Comparison of ENCODE assay signal across 37 mouse cellular contexts in genomic region chr17:26836377-26836776, GRCm38 (mm10). TPM values are rescaled to one million over a fixed set of nuclear protein-coding genes. Genes with fewer than 3 reads are reported as not detected.
DNase-seq lines count a peak whose midpoint lies in the region; ATAC-seq and TF ChIP-seq lines count a peak whose summit lies in the region.
"Had no signal": no experiment of that assay in that cellular context is flagged by ENCODE, and none has a peak within 500 bp of the region (broad histone marks: within the 10 kb centered on the region; RNA-seq: fewer than 3 reads in every experiment).

No protein-coding gene starts in this region.

- no peak overlapping the region for H3K4me2 ChIP-seq in forebrain, embryonic 16.5 days (ENCODE audit: low read length)
- peak overlapping the region; percentile 82 for H3K4me2 ChIP-seq in heart, embryonic 12.5 days
- H3K4me2 ChIP-seq in hindbrain, postnatal 0 days (ENCODE audit: low read depth, low read length): no peak overlapping the region
- H3K4me2 ChIP-seq: embryonic facial prominence, embryonic 13.5 days; forebrain, embryonic 12.5 days; hindbrain, embryonic 15.5 days; midbrain, embryonic 15.5 days; neural tube, embryonic 15.5 days had no signal

- no peak for TF ChIP-seq CTCF in hindbrain, postnatal 0 days (IDR thresholded peaks at IDR 0.05; ENCODE audit: low read depth)

- no peak overlapping the region for H3K27ac ChIP-seq in forebrain, embryonic 10.5 days
- no peak overlapping the region for H3K27ac ChIP-seq in forebrain, embryonic 16.5 days (ENCODE audit: low read length)
- H3K27ac ChIP-seq in heart, embryonic 12.5 days (ENCODE audit: poor library complexity, severe bottlenecking): peak overlapping the region; percentile 97
- H3K27ac ChIP-seq in hindbrain, embryonic 10.5 days: no peak overlapping the region
- no peak overlapping the region for H3K27ac ChIP-seq in hindbrain, postnatal 0 days
- H3K27ac ChIP-seq: embryonic facial prominence, embryonic 13.5 days; forebrain, embryonic 12.5 days; hindbrain, embryonic 15.5 days; kidney, postnatal 0 days; liver, embryonic 14.5 days; macrophage; midbrain, embryonic 15.5 days; neural tube, embryonic 15.5 days had no signal

- no peaks in the 10 kb centered on the region for H3K9me3 ChIP-seq in forebrain, embryonic 10.5 days
- no peaks in the 10 kb centered on the region for H3K9me3 ChIP-seq in forebrain, embryonic 16.5 days (ENCODE audit: control insufficient read depth, low read length)
- no peaks in the 10 kb centered on the region; the same call in 1 of the 2 replicates for H3K9me3 ChIP-seq in heart, embryonic 12.5 days (replicated peaks)
- no peaks in the 10 kb centered on the region for H3K9me3 ChIP-seq in hindbrain, embryonic 10.5 days
- H3K9me3 ChIP-seq in hindbrain, postnatal 0 days (ENCODE audit: low read length): no peaks in the 10 kb centered on the region
- H3K9me3 ChIP-seq: embryonic facial prominence, embryonic 13.5 days; forebrain, embryonic 12.5 days; hindbrain, embryonic 15.5 days; midbrain, embryonic 15.5 days; neural tube, embryonic 15.5 days had no signal

- H3K9ac ChIP-seq in forebrain, embryonic 16.5 days (replicated peaks; ENCODE audit: low read depth, low read length): no peak overlapping the region
- peak overlapping the region; percentile 95 for H3K9ac ChIP-seq in heart, embryonic 12.5 days
- no peak overlapping the region for H3K9ac ChIP-seq in hindbrain, postnatal 0 days (replicated peaks; ENCODE audit: low read length)
- H3K9ac ChIP-seq: embryonic facial prominence, embryonic 13.5 days; forebrain, embryonic 12.5 days; hindbrain, embryonic 15.5 days; liver, embryonic 14.5 days; midbrain, embryonic 15.5 days; neural tube, embryonic 15.5 days had no signal

- H3K4me1 ChIP-seq in forebrain, embryonic 10.5 days: peaks cover 21% of the 10 kb centered on the region
- peaks cover 7% of the 10 kb centered on the region for H3K4me1 ChIP-seq in forebrain, embryonic 16.5 days (replicated peaks; ENCODE audit: control insufficient read depth, insufficient read depth, low read length)
- peaks cover 9% of the 10 kb centered on the region; the same call in 1 of the 2 replicates for H3K4me1 ChIP-seq in heart, embryonic 12.5 days (replicated peaks)
- peaks cover 16% of the 10 kb centered on the region for H3K4me1 ChIP-seq in hindbrain, embryonic 10.5 days (replicated peaks)
- no peaks in the 10 kb centered on the region for H3K4me1 ChIP-seq in hindbrain, postnatal 0 days (ENCODE audit: insufficient read depth, low read length)

- peak; percentile 15 for DNase-seq in forebrain, embryonic 10.5 days (ENCODE audit: extremely low spot score, low spot score)
- DNase-seq in heart, postnatal 4 days: no peak
- DNase-seq in hindbrain, embryonic 10.5 days (ENCODE audit: low spot score): peak; percentile 7
- DNase-seq in hindbrain, postnatal 0 days (ENCODE audit: low spot score): no peak
- DNase-seq in retina, embryonic 14.5 days (ENCODE audit: low spot score): peak; percentile 3
- no peak for DNase-seq in retina, postnatal 1 day
- DNase-seq: adrenal gland, postnatal 10 days; cerebellum, adult 8-10 months; cerebellum, postnatal 36 days; gastrocnemius, postnatal 14 days; kidney, adult 8-10 months; kidney, postnatal 4 days; layer of hippocampus, postnatal 36 days; left cerebral cortex, postnatal 4 days; liver; lung, adult 2 months; lung, postnatal 10 days; right cerebral cortex, adult 18-20 months; spleen, adult 18-20 months; thymus, adult 2 months; thymus, postnatal 36 days had no signal

- H3K27me3 ChIP-seq in forebrain, embryonic 10.5 days (ENCODE audit: poor library complexity, severe bottlenecking): peaks cover 92% of the 10 kb centered on the region
- H3K27me3 ChIP-seq in forebrain, embryonic 16.5 days (replicated peaks; ENCODE audit: control insufficient read depth, insufficient read depth, low read length): peaks cover 83% of the 10 kb centered on the region
- H3K27me3 ChIP-seq in heart, embryonic 12.5 days (replicated peaks): peaks cover 60% of the 10 kb centered on the region
- peaks cover 89% of the 10 kb centered on the region for H3K27me3 ChIP-seq in hindbrain, embryonic 10.5 days (ENCODE audit: insufficient read depth, poor library complexity, severe bottlenecking)
- peaks cover 75% of the 10 kb centered on the region for H3K27me3 ChIP-seq in hindbrain, postnatal 0 days (ENCODE audit: insufficient read depth, low read length)

- no peaks in the 10 kb centered on the region for H3K36me3 ChIP-seq in forebrain, embryonic 10.5 days (replicated peaks)
- H3K36me3 ChIP-seq in forebrain, embryonic 16.5 days (ENCODE audit: control insufficient read depth, insufficient read depth): no peaks in the 10 kb centered on the region
- peaks cover 47% of the 10 kb centered on the region for H3K36me3 ChIP-seq in heart, embryonic 12.5 days
- no peaks in the 10 kb centered on the region for H3K36me3 ChIP-seq in hindbrain, embryonic 10.5 days
- H3K36me3 ChIP-seq in hindbrain, postnatal 0 days (ENCODE audit: insufficient read depth, low read length): no peaks in the 10 kb centered on the region
- H3K36me3 ChIP-seq: embryonic facial prominence, embryonic 13.5 days; forebrain, embryonic 12.5 days; hindbrain, embryonic 15.5 days; midbrain, embryonic 15.5 days; neural tube, embryonic 15.5 days had no signal

- ATAC-seq in forebrain, embryonic 16.5 days: no peak
- ATAC-seq in heart, embryonic 12.5 days (ENCODE audit: insufficient number of reproducible peaks, low FRiP score): no peak
- no peak for ATAC-seq in hindbrain, postnatal 0 days
- ATAC-seq: intestine, embryonic 16.5 days; midbrain, embryonic 15.5 days; Patski had no signal

- WGBS in forebrain, embryonic 10.5 days: 4% methylated on average over 5 of the region's 5 CpGs
- WGBS in forebrain, embryonic 16.5 days: 10% methylated on average over 5 of the region's 5 CpGs
- 22% methylated on average over 5 of the region's 5 CpGs for WGBS in heart, embryonic 12.5 days
- WGBS in hindbrain, embryonic 10.5 days: 6% methylated on average over 5 of the region's 5 CpGs
- WGBS in hindbrain, postnatal 0 days: 8% methylated on average over 5 of the region's 5 CpGs

- no peak overlapping the region for H3K4me3 ChIP-seq in forebrain, embryonic 10.5 days
- no peak overlapping the region for H3K4me3 ChIP-seq in forebrain, embryonic 16.5 days (replicated peaks; ENCODE audit: low read length)
- peak overlapping the region; percentile 77 for H3K4me3 ChIP-seq in heart, embryonic 12.5 days
- H3K4me3 ChIP-seq in hindbrain, embryonic 10.5 days: no peak overlapping the region
- H3K4me3 ChIP-seq in hindbrain, postnatal 0 days (ENCODE audit: low read length): no peak overlapping the region
- H3K4me3 ChIP-seq: embryonic facial prominence, embryonic 13.5 days; forebrain, embryonic 12.5 days; hindbrain, embryonic 15.5 days; midbrain, embryonic 15.5 days; neural tube, embryonic 15.5 days had no signal

RNA-seq across cellular contexts. Expression of gene Nkx2-5, which starts 8.4 kb away (rescaled TPM):
- polyA plus RNA-seq in forebrain, embryonic 10.5 days (2016; fragmentation: Nextera tagmentation; extraction: Ambion mirVana): not detected in 2 replicates
- not detected in 2 replicates for polyA plus RNA-seq in forebrain, embryonic 16.5 days (2015; fragmentation: Nextera tagmentation; extraction: Ambion mirVana)
- 200 and 212 TPM in 2 replicates for polyA plus RNA-seq in heart, embryonic 12.5 days (2016; fragmentation: Nextera tagmentation; extraction: Ambion mirVana)
- total RNA-seq in heart, postnatal 4 days (2021): 100 to 1,000 TPM; 123 to 128 TPM
- polyA plus RNA-seq in hindbrain, embryonic 10.5 days (2016; fragmentation: Nextera tagmentation; extraction: Ambion mirVana): 0.21 TPM in 1 of 2 replicates, not detected in the other
- not detected in 2 replicates for total RNA-seq in hindbrain, postnatal 0 days (2014; rRNA removed)
- not detected in 2 replicates for polyA plus RNA-seq in hindbrain, postnatal 0 days (2015; fragmentation: Nextera tagmentation; extraction: Ambion mirVana)
- total RNA-seq: adrenal gland, postnatal 10 days; gastrocnemius, postnatal 14 days; granulocyte monocyte progenitor cell, adult 5-6 weeks; layer of hippocampus, adult 8-10 months; layer of hippocampus, postnatal 36 days; left cerebral cortex, postnatal 4 days; megakaryocyte-erythroid progenitor cell, adult 5-6 weeks; MEL had no signal
- polyA plus RNA-seq: forebrain, embryonic 12.5 days; kidney, postnatal 0 days; liver, embryonic 14.5 days; macrophage; neural tube, embryonic 15.5 days; Patski had no signal

RNA-seq across cellular contexts. Expression of gene Bnip1, which starts 55.5 kb away (rescaled TPM):
- 43.9 and 51.5 TPM in 2 replicates for polyA plus RNA-seq in forebrain, embryonic 10.5 days (2016; fragmentation: Nextera tagmentation; extraction: Ambion mirVana)
- polyA plus RNA-seq in forebrain, embryonic 16.5 days (2015; fragmentation: Nextera tagmentation; extraction: Ambion mirVana): 46.8 and 53.7 TPM in 2 replicates
- polyA plus RNA-seq in heart, embryonic 12.5 days (2016; fragmentation: Nextera tagmentation; extraction: Ambion mirVana): 51.1 and 51.9 TPM in 2 replicates
- total RNA-seq in heart, postnatal 4 days (2021): 10 to 100 TPM; 41.4 to 43.0 TPM
- polyA plus RNA-seq in hindbrain, embryonic 10.5 days (2016; fragmentation: Nextera tagmentation; extraction: Ambion mirVana): 48.4 and 54.3 TPM in 2 replicates
- 38.6 and 42.1 TPM in 2 replicates for total RNA-seq in hindbrain, postnatal 0 days (2014; rRNA removed)
- 45.2 and 48.1 TPM in 2 replicates for polyA plus RNA-seq in hindbrain, postnatal 0 days (2015; fragmentation: Nextera tagmentation; extraction: Ambion mirVana)

Comparison
In these comparisons a context has a peak if more than half of its experiments do, and no peak if none do; other contexts are left out.
1. DNase-seq: peak in forebrain, embryonic 10.5 days (single experiment), hindbrain, embryonic 10.5 days (single experiment) and retina, embryonic 14.5 days (single experiment); none in heart, postnatal 4 days (single experiment), hindbrain, postnatal 0 days (single experiment) and retina, postnatal 1 day (single experiment).
2. RNA of gene Nkx2-5, which starts 8.4 kb away (polyA plus RNA-seq): 200 to 212 TPM in heart, embryonic 12.5 days; not detected in forebrain, embryonic 10.5 days, not detected in forebrain, embryonic 16.5 days, 0.21 TPM in hindbrain, embryonic 10.5 days and not detected in hindbrain, postnatal 0 days; every median in the first group is over 100 times any median in the second.